Mouse (Mus musculus): ENCODE results near the gene Cdhr3. TPM values are rescaled to one million over a fixed set of nuclear protein-coding genes. Genes with fewer than 3 reads are reported as not detected.

Cdhr3 gene
- polyA plus RNA-seq (2012; rRNA removed), result not detected in 2 replicates
- polyA plus RNA-seq (2014; fragmentation: Nextera tagmentation; extraction: Ambion mirVana), result not detected in 2 replicates

DNA sequence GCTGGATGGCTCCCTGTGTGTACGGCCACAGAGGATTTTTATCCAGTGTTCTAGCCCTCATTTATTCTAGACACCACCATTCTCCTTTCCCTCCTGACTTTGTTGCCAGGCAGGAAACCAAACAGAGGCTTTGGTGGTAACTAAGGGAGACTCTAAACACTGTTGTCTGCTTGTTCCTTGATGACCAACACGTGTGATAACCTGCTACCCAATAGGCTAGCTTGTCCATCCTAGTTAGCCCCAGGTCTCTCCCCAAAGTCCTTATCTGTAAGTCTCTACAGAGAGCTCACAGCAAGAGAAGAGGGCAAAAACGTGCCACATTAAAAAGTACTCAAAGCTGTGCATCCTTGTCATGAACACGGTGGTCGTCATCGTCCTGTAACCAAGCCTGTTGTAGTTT, at the start of gene Cdhr3:
Cdhr3 (minus strand) TSS at position 101 of the 400 bp plus-strand sequence.
- no peaks in the 10 kb centered on the region for H3K27me3 ChIP-seq (ENCODE audit: control insufficient read depth, insufficient read depth, low read length)
- no peak for TF ChIP-seq CTCF (IDR thresholded peaks at IDR 0.05; ENCODE audit: low read depth)
- no peak for TF ChIP-seq EP300 (IDR thresholded peaks at IDR 0.05; ENCODE audit: low read depth)
- H3K4me2 ChIP-seq (ENCODE audit: low read depth), result no peak within 1 kb of the TSS
- no peaks in the 10 kb centered on the region for H3K36me3 ChIP-seq (replicated peaks; ENCODE audit: control insufficient read depth, insufficient read depth, low read depth)
- no peak within 1 kb of the TSS for H3K27ac ChIP-seq
- no peak within 1 kb of the TSS for H3K4me3 ChIP-seq (ENCODE audit: insufficient read depth in 1 of 2, low read depth in 2 of 2, low read length in 2 of 2)
- DNase-seq (ENCODE audit: low read depth in 3 of 3, low spot score in 3 of 3) (no peak), ATAC-seq (ENCODE audit: insufficient read depth) (no peak)
- 50% methylated on average over 6 of the region's 6 CpGs for WGBS (ENCODE audit: insufficient replicate concordance)
- H3K9ac ChIP-seq (replicated peaks), result no peak within 1 kb of the TSS
- H3K4me1 ChIP-seq (replicated peaks; ENCODE audit: control insufficient read depth in 2 of 2, insufficient read depth in 2 of 2, low read length in 1 of 2), result no peaks in the 10 kb centered on the region
- H3K9me3 ChIP-seq (ENCODE audit: control insufficient read depth, low read length), result no peaks in the 10 kb centered on the region

DNA sequence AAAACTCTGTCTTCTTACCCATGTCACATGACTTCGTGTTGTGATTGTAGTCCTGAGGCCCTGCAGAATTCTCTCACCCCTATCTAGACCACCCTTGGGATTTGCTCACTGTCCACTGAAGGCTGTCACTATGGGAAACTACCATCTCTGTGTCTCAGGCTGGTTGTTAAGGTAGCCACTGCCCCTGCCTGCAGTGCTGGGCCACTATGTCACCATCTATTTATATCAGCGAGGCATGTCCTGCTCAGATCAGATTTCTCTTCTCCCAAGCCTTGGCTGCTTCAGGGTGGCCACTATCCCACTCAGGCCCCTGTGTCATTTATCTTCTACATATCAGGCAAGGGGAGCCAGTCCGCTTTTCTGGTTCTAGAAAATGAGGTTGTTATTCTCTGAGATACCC, 46.4 kb upstream of the Cdhr3 start:
- Histone ChIP-seq H3K9ac (replicated peaks) (no peak overlapping the region), H3K27me3 (ENCODE audit: control insufficient read depth, insufficient read depth, low read length) (no peaks in the 10 kb centered on the region), H3K36me3 (replicated peaks; ENCODE audit: control insufficient read depth, insufficient read depth, low read depth) (no peaks in the 10 kb centered on the region), H3K4me1 (replicated peaks; ENCODE audit: control insufficient read depth in 2 of 2, insufficient read depth in 2 of 2, low read length in 1 of 2) (no peaks in the 10 kb centered on the region), H3K9me3 (ENCODE audit: control insufficient read depth, low read length) (no peaks in the 10 kb centered on the region), H3K4me3 (ENCODE audit: insufficient read depth in 1 of 2, low read depth in 2 of 2, low read length in 2 of 2) (no peak overlapping the region), H3K4me2 (ENCODE audit: low read depth) (no peak overlapping the region), H3K27ac (no peak overlapping the region)
- TF ChIP-seq CTCF (IDR thresholded peaks at IDR 0.05; ENCODE audit: low read depth) (no peak), EP300 (IDR thresholded peaks at IDR 0.05; ENCODE audit: low read depth) (no peak)
- no peak for DNase-seq (ENCODE audit: low read depth in 3 of 3, low spot score in 3 of 3)
- ATAC-seq (ENCODE audit: insufficient read depth), result no peak
- 58% methylated on average over 3 of the region's 3 CpGs for WGBS (ENCODE audit: insufficient replicate concordance)

DNA sequence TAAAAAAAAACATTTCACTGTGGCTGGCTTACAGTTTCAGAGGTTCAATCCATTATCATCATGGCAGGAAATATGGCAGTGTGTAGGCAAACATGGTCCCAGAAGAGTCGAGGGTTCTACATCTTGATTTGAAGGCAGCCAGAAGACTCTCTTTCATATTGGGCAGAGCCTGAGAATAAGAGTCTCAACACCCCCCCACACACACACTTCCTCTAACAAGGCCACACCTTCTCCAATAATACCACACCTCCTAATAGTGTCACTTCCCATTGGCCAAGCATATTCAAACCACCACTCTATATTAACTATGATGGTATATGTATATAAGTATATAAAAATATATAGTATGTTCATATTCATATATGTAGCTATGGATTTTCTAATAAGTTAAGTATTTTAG, 45.2 kb upstream of the Cdhr3 start:
- no peak for TF ChIP-seq EP300 (IDR thresholded peaks at IDR 0.05; ENCODE audit: low read depth)
- TF ChIP-seq CTCF (IDR thresholded peaks at IDR 0.05; ENCODE audit: low read depth), result no peak
- no peak for ATAC-seq (ENCODE audit: insufficient read depth)
- H3K36me3 ChIP-seq (replicated peaks; ENCODE audit: control insufficient read depth, insufficient read depth, low read depth), result no peaks in the 10 kb centered on the region
- H3K4me1 ChIP-seq (replicated peaks; ENCODE audit: control insufficient read depth in 2 of 2, insufficient read depth in 2 of 2, low read length in 1 of 2), result no peaks in the 10 kb centered on the region
- no peaks in the 10 kb centered on the region for H3K27me3 ChIP-seq (ENCODE audit: control insufficient read depth, insufficient read depth, low read length)
- no peak for DNase-seq (ENCODE audit: low read depth in 3 of 3, low spot score in 3 of 3)
- 26% methylated on average over 1 of the region's 1 CpGs for WGBS (ENCODE audit: insufficient replicate concordance)
- no peak overlapping the region for H3K4me3 ChIP-seq (ENCODE audit: insufficient read depth in 1 of 2, low read depth in 2 of 2, low read length in 2 of 2)
- no peak overlapping the region for H3K27ac ChIP-seq
- H3K9ac ChIP-seq (replicated peaks), result no peak overlapping the region
- no peaks in the 10 kb centered on the region for H3K9me3 ChIP-seq (ENCODE audit: control insufficient read depth, low read length)
- H3K4me2 ChIP-seq (ENCODE audit: low read depth), result no peak overlapping the region

DNA sequence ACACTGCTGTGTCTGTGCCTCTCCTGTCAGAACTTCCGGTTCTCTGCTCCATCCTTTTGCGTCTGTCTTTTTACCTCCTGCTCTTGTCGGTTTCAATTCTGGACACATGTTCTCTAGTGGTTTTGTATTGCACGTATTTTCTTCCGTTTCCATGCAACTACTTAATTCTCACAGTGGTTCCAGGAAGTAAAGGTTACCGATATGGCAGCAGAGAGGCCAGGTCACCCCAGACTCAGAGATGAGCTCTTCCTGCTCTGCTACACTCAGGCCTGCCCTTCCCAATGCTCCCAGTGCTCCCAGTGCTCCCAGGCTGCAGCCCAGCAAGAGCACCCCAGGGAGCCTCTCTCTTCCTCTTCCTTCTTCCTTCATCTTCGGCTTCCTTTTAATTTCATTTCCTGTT, 39.1 kb upstream of the Cdhr3 start:
- ATAC-seq (ENCODE audit: insufficient read depth) (no peak), DNase-seq (ENCODE audit: low read depth in 3 of 3, low spot score in 3 of 3) (no peak)
- no peaks in the 10 kb centered on the region for H3K9me3 ChIP-seq (ENCODE audit: control insufficient read depth, low read length)
- no peaks in the 10 kb centered on the region for H3K36me3 ChIP-seq (replicated peaks; ENCODE audit: control insufficient read depth, insufficient read depth, low read depth)
- no peak overlapping the region for H3K9ac ChIP-seq (replicated peaks)
- TF ChIP-seq EP300 (IDR thresholded peaks at IDR 0.05; ENCODE audit: low read depth), result no peak
- no peak for TF ChIP-seq CTCF (IDR thresholded peaks at IDR 0.05; ENCODE audit: low read depth)
- H3K27ac ChIP-seq, result no peak overlapping the region
- no peaks in the 10 kb centered on the region for H3K27me3 ChIP-seq (ENCODE audit: control insufficient read depth, insufficient read depth, low read length)
- H3K4me3 ChIP-seq (ENCODE audit: insufficient read depth in 1 of 2, low read depth in 2 of 2, low read length in 2 of 2), result no peak overlapping the region
- 38% methylated on average over 7 of the region's 7 CpGs for WGBS (ENCODE audit: insufficient replicate concordance)
- no peaks in the 10 kb centered on the region; a peak in 1 of 4 replicates for H3K4me1 ChIP-seq (replicated peaks; ENCODE audit: control insufficient read depth in 2 of 2, insufficient read depth in 2 of 2, low read length in 1 of 2)
- H3K4me2 ChIP-seq (ENCODE audit: low read depth), result no peak overlapping the region

DNA sequence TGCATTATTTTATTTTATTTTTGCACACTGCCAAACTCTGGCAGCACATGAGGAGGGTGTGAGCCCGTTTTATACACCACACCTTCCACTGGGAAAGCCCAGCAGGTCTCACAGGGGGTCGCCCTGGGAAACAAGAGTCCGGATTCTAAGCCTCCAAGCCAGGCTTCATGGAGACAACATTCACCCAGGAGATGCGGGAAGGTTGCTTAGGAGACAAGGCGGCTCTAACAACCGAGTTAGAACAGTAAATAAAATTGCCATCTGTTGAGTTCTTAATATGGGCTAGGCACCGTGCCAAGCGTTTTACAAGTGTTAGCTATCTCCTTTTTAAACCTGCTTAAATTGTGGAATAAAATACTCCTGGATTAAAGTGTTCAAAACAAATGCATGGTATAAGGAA, 37.7 kb upstream of the Cdhr3 start:
- Histone ChIP-seq H3K27ac (no peak overlapping the region), H3K9me3 (ENCODE audit: control insufficient read depth, low read length) (no peaks in the 10 kb centered on the region), H3K4me1 (replicated peaks; ENCODE audit: control insufficient read depth in 2 of 2, insufficient read depth in 2 of 2, low read length in 1 of 2) (peaks cover 0 to 8% of the 10 kb centered on the region in 2 experiments; a peak in 2 of 4 replicates), H3K4me2 (ENCODE audit: low read depth) (no peak overlapping the region), H3K36me3 (replicated peaks; ENCODE audit: control insufficient read depth, insufficient read depth, low read depth) (no peaks in the 10 kb centered on the region), H3K4me3 (ENCODE audit: insufficient read depth in 1 of 2, low read depth in 2 of 2, low read length in 2 of 2) (no peak overlapping the region), H3K9ac (replicated peaks) (no peak overlapping the region), H3K27me3 (ENCODE audit: control insufficient read depth, insufficient read depth, low read length) (no peaks in the 10 kb centered on the region)
- no peak for TF ChIP-seq CTCF (IDR thresholded peaks at IDR 0.05; ENCODE audit: low read depth)
- TF ChIP-seq EP300 (IDR thresholded peaks at IDR 0.05; ENCODE audit: low read depth), result no peak
- DNase-seq (ENCODE audit: low read depth in 3 of 3, low spot score in 3 of 3), result no peak
- WGBS (ENCODE audit: insufficient replicate concordance), result 49% methylated on average over 8 of the region's 8 CpGs
- ATAC-seq (ENCODE audit: insufficient read depth), result no peak

Measured in liver, embryonic 14.5 days (tissue).